Mouse (Mus musculus): ENCODE results near the gene Ccdc50.

Gene Ccdc50

DNA sequence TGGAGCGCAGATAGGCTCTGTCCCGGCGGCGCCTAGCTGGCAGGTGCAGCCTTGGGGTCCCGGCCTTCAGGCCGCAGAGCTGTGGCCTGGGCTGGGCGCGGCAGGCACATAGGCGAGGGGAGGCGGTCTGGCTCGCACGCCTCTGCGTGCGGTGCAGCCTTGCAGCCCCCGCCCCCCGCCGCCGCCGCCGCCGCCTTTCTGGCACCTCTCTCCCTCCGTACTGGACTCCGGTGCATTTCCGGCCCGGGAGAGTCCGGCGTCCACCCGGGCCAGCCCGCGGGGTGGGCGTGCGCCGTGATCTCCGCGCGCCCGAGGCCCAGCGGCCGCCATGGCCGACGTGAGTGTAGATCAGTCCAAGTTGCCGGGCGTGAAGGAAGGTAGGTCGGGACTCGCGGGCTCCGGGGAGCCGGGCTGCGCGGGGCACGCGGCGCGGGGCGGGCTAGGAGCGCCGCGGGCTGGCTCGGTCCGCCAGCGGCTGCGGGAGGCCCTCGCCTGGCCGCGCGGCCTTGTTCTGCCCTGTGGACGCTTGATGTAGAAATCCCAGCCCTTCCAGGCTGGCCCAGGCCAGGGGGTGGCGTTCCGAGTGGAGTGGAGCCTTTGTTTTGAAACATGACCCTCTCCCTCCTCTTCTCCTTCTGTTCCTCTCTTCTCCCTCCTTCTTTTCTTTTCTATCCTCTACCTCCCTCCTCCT, at the start of gene Ccdc50:
Gene Ccdc50, plus strand, starts transcription at position 109 of the 691 bp plus-strand sequence.
- peak; percentile 85 for DNase-seq (ENCODE audit: low spot score)

DNA sequence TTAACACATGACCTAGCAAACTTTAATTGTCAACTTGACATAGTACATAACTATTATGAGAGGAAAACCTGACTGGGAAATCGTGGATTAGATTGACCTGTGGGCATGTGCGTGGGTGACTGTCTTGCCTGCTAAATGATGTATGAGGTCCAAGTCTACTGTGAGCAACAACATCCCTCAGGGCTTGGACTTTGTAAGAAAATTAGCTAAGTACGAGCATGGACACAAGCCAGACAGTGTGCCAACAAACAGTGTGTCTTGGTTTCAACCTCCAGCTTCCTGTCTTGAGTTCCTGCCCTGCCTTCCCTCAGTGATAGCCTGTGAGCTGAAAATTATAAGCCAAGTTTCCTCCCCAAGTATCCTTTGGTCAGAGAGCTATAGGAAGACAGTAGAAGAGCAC, 41.1 kb upstream of the Ccdc50 start:
- DNase-seq (ENCODE audit: low spot score) = no peak

DNA sequence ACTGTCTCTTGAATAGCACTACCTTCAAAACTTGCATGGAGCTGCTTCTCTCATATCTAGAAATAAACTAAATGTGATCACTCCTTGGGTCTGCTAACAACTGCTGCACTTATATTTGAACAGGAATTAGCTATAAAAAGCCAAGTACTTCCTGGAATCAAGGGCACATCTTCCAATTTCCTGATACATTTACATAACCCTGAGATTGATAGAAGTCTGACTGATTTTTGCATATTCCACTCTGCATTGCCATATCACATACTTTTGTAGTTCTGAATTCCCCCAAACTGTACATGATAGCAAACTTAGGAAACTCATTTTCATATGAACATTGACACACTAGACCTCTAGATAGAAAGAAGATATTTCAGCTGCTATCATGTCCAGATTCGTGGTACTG, 40.3 kb upstream of the Ccdc50 start:
- no peak for DNase-seq (ENCODE audit: low spot score)

DNA sequence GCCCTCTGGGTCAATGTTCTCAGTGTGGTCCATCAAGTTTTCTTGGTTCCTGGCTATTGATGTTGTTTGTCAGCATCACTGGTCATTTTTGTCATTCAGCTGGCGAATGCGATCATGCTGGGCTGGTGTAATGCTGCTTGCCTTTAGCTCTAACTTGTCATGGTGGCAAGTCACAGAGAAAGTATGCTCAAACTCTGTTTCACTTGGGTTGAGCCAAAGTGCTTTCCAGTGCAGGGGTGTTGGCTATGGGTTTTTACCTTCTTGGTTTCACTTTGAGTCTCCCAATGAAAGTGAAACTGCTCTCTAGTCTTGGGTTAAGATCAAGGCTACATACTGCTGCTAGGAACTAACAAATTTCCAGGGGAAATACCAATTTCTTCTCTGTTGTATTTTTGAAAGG, 39.4 kb upstream of the Ccdc50 start:
- no peak for DNase-seq (ENCODE audit: low spot score)

DNA sequence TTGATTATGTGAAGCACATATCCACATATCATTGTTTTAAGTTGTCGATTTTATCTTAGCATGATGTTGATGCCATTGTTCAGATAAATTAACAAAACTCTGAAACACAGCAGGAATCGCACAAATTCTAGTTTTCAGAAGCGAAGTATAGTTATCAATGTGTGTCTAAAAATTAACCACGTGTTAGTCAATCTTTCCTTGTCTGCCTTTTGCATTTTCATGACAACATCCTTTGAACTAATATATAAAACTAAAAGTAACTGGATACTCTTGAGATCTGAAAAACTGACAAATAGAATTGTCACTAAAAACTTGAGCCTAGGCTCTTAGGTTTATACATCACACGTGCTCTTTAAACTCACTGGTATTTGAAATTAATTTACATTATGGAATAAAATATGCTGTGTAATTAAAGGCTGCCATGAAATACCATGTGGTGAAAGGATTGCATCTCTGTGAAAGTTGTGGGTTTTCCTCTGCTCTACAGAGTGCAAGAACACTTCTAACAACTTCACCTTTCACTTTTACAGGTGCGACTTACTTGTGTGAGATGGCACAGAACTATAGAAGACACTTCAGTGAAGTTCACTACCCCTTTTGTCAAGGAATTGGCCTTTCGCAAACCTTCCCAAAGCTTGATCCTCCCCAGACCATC, 38.7 kb upstream of the Ccdc50 start:
- DNase-seq (ENCODE audit: low spot score) = no peak

DNA sequence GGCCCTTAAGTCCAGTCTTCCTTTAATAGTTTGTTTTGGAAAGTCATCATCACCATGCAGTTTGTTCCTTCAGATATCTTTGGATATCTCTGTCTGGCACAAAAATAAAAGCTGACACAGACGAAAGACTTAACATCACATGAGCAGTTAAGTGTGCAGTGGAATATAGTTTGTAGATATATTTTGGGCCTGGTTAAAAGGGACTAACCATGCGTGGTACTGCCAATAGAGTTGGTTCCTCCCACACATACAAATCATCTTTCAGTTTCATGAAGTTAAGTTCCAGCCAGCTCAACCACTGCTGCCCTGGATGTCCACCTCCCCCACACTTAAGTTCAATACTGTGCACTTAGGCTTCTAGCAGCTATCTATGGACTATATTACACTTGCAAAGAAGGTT, 34.2 kb upstream of the Ccdc50 start:
- DNase-seq (ENCODE audit: low spot score) = no peak

DNA sequence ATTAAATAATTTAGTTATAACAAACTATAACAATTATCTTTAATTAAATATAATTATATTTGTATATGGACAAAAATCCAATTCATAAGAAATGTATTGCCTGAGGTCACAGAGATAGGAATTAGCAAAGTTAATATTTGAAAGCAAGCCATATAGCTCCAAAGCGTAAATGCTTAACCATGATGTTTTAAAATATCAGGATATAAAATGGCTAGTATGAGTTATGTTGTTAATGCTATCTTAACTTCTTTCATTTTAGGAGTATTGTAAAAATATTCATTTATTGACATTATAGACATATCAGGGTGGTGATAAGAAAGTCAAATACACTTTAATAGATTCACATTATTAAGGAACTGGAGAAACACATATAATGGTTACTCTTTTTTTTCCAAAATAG, 28.6 kb upstream of the Ccdc50 start:
- no peak for DNase-seq (ENCODE audit: low spot score)

DNA sequence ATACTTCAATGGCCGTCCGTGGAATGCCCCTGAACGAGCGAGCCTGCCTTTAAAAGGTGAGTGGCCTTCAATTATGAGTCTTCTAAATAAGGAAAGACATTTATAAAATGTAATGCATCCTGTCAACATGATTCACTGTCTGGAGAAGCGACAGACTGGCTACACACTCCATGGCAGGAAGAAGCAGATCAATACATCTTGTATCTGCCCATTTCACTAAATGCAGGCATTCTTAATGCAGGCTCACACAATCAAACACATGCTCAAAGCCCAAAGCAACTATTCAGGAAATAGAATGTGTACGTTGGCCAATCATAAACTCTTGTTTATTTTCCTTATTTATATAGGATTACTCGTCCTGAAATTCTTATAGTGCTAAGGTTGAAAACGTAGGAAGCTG, 18.5 kb upstream of the Ccdc50 start, which contains the start of gene Uts2b:
Gene Uts2b, minus strand, starts transcription at position 49 of the 400 bp plus-strand sequence.
- DNase-seq (ENCODE audit: low spot score) = no peak

DNA sequence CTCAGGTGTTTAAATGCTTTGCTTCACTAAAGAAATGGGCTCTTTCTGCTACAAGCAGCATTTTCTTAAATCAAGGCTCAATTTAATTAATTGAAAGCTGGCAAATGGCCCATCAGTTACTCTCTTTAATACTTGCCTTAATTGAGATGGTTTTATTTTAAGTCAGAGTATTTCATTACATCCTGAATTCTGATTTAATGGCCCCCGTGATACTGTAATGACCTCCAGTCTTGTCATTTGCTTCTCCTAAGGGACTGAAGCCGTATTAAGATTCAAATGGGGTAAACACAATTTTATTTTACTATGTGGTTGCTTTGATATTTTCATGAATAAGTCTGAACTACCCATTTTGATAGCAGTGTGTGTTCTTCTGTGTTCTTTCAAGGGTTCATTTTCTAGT, 18.0 kb upstream of the Ccdc50 start:
- no peak for DNase-seq (ENCODE audit: low spot score)

DNA sequence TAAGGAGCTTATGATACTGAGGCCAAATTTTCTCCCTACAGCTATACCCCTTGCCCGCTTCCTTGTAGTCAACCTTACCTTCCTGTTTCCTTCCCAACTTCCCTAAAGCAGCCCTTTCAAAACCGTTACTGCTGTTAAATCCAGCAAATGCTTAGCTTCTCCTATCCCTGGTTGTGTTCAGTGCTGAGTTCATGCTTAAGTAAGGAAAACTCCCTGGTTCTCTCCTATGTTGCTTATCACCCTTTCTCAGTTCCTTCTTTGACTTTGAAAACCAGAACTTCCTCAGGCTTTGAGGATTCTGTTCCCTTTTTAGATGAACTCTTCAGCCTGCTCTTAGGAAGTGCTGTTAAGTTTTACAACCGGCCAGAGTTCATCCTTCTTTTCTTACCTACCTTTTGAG, 14.5 kb upstream of the Ccdc50 start:
- DNase-seq (ENCODE audit: low spot score) = no peak

DNA sequence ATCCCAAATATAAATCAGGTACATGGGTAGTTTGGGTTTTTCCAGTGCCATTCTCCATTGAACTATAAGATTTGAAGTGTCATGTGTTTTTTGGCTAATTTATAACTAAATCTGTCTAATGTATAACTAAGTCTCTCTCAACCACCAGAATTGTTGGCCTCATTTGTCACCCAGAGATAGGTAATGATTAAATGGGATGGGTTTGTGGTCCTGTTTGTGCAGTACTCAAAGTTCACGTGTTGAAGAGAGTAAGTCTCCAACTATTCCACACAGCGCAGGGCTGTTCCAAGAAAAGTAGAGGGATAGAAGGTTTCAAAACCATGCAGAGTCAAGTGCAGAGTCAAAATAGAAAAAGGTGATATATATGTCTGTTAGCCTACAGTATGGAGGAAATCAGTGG, 13.4 kb upstream of the Ccdc50 start:
- DNase-seq (ENCODE audit: low spot score) = no peak

DNA sequence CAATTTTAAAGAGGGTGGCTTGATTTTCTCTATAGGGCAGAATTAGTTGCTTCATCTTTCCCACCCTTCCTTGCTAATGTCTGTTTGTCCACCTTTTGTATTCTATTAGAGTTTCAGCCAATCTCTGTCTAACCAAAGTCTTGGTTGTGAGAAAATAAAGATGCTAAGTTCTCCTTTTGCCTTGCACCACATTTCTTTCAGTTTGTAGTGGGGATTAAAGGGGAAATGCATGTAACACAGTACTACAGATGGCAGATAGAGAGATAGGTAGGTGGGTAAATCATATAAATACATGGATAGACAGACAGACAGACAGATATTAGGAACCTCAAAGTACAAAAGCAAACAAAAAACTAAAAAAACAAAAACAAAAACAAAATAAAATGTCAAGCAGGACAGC, 12.1 kb upstream of the Ccdc50 start:
- DNase-seq (ENCODE audit: low spot score) = no peak

DNA sequence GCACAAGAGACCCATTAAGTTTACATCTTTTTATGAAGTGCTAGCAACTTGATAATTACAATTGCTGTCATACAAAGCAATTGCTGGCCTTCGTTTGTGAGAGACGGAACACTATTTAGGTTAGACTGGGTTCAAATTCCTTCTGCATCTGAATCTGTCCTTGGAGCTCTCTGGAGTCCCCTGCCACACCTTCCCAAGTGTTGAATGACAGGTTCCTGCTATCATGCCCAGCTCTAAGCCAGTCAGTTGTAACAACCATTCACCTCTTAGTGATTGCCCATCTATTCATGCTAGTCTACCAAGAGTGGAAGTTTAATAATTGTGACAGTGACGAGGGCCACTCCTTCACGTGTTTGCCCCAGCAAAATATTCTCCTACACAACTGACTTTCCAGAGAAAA, 6.5 kb upstream of the Ccdc50 start:
- DNase-seq (ENCODE audit: low spot score) = no peak

DNA sequence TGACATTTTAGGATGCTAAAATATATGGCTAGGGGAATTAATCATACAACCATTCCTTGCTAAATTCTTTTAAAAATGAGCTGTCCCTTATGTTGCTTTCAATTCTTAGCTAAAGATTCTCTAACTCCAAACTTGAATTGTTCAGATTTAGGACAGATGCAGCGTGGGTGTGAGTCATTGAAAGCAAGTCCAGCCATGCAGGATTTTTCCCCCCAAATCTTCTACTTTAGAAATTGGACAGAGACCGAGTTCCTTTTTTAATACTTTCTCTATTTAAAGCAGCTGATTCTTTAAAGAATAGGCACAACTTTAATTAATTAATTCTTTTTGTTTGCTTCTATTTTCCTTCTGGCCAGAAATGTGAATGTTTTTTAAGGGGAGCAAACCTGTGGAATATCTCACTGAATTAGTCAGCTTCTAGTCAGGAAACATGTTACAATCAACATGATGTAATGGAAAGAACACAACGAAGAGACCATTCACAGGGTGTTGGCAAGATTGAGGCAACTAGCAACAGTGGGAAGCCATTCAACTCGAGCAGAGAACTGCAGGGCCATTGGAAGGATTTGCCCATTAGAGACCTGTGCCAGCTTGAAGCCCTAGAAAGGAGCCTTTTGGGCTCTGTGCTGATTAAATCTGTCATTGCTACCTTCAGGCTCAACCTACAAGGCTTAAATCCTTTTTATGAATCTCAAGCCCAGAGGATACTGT, 3.6 kb upstream of the Ccdc50 start:
- DNase-seq (ENCODE audit: low spot score) = no peak

DNA sequence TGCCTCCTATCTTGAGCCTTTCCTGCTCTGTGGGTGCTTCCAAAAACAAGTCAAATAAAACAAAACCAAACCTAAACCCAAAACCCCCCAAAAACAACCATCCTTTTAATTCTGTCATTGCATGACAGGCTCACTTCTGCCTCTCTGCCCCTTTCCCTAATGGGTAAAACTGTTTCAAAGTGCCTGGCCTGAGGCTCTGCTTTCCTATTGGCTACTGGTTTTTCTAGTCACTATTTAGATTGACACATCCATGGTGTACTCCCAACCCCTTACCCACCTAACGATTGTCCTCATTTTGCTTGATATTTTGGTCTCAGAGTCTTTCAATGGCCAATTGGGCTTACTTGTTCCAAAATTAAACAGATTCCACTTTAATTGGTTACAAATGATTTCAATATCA, 3.0 kb upstream of the Ccdc50 start:
- DNase-seq (ENCODE audit: low spot score) = no peak

DNA sequence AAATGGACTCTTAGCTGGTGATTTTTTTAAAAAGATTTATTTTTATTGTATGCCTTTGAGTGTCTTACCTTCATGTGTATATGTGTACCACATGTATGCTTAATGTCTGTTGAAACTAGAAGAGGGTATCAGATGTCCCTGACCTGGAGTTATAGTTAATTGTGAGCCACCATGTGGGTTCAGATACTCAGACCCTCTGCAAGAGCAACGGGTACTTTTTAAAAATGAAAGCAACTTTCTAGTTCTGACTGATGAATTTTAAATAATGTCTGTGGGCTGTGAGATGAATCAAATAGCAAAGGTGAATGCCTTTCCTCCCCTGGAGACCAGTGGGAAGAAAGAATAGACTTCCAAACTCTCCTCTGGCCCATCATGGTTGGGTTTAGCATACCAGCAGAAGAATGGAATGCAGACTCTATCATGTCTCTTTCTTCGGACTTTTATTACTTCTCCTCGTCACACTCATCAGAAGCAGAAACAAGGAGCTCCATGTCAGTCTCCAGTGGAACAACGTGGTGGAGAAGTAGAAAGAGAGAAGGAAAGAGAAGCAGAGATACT, 1.7 kb upstream of the Ccdc50 start:
- no peak for DNase-seq (ENCODE audit: low spot score)

DNA sequence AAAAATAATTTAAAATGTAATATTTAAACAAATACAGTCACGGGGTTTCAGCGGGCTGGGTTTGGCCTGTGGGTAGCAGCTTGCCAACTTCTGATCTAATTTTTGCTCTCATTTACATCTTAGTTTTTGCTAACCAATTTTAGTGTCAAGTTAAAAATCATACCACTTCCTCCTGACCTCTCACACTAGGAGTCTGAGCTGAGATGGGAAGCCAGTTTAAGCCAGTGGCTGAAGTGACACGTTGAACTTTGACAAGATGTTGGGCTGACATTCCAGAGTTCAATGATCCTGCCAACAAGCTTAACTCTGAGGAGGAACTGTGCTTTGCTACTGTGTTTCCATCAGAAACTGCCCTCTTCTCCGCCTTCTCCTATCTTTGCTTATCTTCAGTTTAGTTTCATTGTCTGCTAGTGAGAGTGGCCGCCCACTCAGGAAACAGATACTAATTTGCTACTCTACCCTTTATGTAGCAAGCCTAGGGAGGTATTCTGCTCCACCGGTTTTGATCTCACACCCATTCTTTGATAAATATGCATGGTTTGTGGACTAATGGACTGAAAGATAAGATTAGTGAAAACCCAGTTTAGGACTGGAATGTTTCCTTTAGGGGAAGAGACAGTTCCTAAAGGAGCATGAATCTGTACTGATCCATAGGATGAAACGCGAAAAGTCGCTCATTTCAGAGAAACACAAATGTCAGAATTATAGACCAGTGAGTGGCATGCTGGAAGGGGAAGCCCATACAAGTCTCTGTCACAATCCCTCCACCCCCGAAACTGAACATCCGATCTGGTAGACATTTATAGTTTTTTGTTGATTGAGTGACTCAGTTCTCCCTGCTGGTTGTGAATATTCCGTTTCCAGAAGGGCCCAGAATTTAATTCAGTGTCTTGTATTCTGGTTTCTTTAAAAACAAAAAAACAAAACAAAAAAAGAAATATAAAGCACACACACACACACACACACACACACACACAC, 746 bp upstream of the Ccdc50 start:
- DNase-seq (ENCODE audit: low spot score) = no peak

DNA sequence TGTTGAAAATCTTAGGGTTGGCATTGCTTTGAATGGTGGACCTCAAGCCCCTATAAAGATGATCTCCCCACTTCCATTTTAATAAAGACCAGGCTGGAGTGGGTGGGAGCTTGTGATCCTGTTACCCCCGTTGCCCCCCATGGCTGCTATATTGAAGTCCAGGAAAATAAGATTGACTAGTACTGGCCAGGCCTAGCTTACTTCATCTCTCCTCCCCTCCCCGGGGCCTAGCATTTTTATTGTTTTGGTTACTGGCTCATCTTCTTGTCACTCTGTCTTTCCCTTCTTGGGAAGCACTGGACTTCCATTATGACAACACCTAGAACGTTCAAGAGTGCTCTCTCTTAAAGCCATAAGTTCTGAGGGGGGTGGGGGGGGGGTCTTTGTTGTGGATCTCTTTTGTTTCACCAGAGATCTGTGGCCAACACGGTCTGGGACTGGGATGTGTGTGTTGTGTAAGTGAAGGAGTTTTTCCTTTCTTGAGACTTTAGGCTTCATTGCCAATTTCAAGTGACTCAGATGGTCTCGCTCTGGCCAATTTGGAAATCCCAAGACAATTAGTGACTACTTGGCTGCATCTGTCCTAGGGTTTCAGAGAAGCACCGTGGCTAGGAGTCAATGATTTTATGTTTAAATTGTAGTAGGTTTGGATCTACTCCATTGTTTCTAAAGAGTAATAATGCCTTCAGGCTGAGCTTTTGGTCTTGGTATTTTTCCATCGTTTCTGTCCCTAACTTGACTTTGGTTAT, 1.0 kb downstream of the Ccdc50 start:
- no peak for DNase-seq (ENCODE audit: low spot score)

DNA sequence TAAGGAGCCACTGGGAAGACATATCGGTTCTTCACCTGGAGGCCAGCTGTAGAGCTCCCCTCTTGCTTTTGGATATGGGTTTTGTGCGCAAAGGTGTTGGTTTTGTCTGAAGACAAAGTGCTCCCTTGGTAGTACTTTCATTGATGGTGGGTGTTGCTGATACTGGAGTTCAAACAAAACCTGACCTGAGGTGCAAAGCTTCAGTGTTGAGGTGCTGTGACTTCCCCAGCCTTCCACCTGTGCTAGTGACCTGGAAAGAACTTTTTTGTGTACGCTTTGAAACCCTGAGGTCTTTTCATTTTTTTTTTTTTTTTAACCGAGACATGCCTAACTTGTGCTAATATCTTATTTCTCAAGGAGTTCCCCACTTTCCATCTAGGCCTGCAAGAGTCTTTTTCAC, 1.6 kb downstream of the Ccdc50 start:
- no peak for DNase-seq (ENCODE audit: low spot score)

DNA sequence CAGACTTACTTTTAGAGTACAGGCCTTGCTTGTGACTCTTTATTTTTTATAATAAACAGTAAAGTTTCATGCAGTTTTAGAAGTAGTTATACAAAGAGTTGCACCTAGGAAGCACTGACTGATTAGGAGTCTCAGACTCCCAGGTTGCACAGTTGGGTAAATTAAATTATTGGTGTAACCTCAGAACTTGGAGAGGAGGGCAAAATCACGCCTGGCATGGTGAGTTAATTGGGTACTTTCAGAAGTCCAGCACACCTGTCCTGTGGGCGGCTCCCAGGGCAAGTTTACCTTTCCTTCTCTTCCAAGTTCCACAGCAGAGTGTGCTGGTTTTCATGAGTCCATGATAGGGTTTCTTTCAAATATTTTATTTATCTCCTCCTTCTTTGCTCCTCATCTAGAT, 3.2 kb downstream of the Ccdc50 start:
- DNase-seq (ENCODE audit: low spot score) = no peak
